20 mouse cellular contexts compared by ENCODE assay signal in genomic region chr6:64308631-64309030, GRCm38 (mm10).
DNase-seq lines count a peak whose midpoint lies in the region; ATAC-seq lines count a peak whose summit lies in the region.
"Had no signal": no experiment of that assay in that cellular context is flagged by ENCODE, and none has a peak within 500 bp of the region (broad histone marks: within the 10 kb centered on the region; RNA-seq: fewer than 3 reads in every experiment).

No protein-coding gene starts in this region.

- ATAC-seq in megakaryocyte progenitor cell, adult 5-6 weeks (replicated peaks; ENCODE audit: poor library complexity), result no peak
- ATAC-seq: activated CD4-positive, CD25-positive, alpha-beta regulatory T cell, adult 4 months; CD4-positive, CD25-positive, alpha-beta regulatory T cell, adult 4 months; Patski had no signal

- peak; percentile 27 for DNase-seq in heart, adult 11 months
- DNase-seq in heart, adult 9 months (ENCODE audit: low spot score in 2 of 2), result no peak
- peak; percentile 6 for DNase-seq in retina, postnatal 1 day
- no peak for DNase-seq in retina, embryonic 14.5 days (ENCODE audit: low spot score)
- peak; percentile 91 for DNase-seq in Muller cell, postnatal 12 days (ENCODE audit: inconsistent ontology term)
- DNase-seq: adrenal gland, adult 2 months; adrenal gland, adult 8-10 months; adrenal gland, postnatal 10 days; adrenal gland, postnatal 14 days; adrenal gland, postnatal 25 days; adrenal gland, postnatal 36 days; B cell, adult 2 months; cerebellum, adult 11 months; cerebellum, adult 11-12 months; cerebellum, adult 18-20 months; cerebellum, adult 2 months had no signal

Comparison
In these comparisons a context has a peak if more than half of its experiments do, and no peak if none do; other contexts are left out.
1. DNase-seq: peak in heart, adult 11 months (single experiment), retina, postnatal 1 day (single experiment) and Muller cell, postnatal 12 days (single experiment); none in heart, adult 9 months (0 of 2) and retina, embryonic 14.5 days (single experiment).